Mouse (Mus musculus) kidney, adult 2 months (tissue): ENCODE data around the gene Fam81a.

Experiments
- CTCF ChIP-seq: fragments of 200-500 bp; conservative IDR thresholded peaks from 2 replicates; pipeline ENCODE4 v1.5.1; 2011; ENCODE audit warnings: low read depth, mild to moderate bottlenecking, control low read depth, low read length, moderate library complexity, mixed read lengths; ENCODE audit not compliant: insufficient read depth, insufficient read length
- POLR2A ChIP-seq: fragments of 200-500 bp; IDR thresholded peaks from one replicate; pipeline ENCODE4 v1.6.1; 2011; ENCODE audit warnings: low read depth, low read length, control low read depth

DNA sequence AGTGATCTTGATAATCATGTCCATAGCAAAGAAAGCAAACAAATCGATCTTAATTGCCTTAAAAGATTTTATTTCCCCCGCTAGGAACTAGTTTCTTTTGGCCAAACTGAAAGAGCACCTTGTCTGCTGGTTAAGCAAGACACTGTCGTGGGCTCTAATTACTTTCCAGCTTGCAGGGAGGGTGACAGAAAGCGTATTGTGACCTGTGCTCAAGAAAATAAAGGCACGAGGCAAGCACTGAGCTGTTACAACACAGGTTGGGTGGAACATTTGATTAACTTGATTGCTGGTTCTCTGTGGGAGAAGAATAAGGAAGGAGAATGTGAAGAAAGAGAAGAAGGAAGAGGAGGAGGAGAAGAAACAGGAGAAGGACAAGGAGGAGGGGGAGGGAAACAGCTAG, 94.1 kb downstream of the Fam81a start:
- TF ChIP-seq CTCF (no peak), POLR2A (no peak)
